Mouse (Mus musculus) activated CD4-positive, CD25-positive, alpha-beta regulatory T cell, adult 4 months (primary cell): ENCODE results near the gene Vmn2r73. TPM values are rescaled to one million over a fixed set of nuclear protein-coding genes. Genes with fewer than 3 reads are reported as not detected.
"Not testable (repeated sequence)": the region's sequence is repeated elsewhere in the genome, so short reads cannot be mapped to it uniquely, and the experiment has no call there.

ENCODE experiments used
- ATAC-seq: one replicate; pipeline ENCODE4 v1.8.0; 2017
- polyA plus RNA-seq, 2 experiments: library from polyadenylated mRNA; unstranded; fragments of 100-300 nt; shearing (Covaris generic); gene quantifications; one replicate each; pipeline ENCODE4 v1.2.1; 2017

The Vmn2r73 gene
- not detected for polyA plus RNA-seq

DNA sequence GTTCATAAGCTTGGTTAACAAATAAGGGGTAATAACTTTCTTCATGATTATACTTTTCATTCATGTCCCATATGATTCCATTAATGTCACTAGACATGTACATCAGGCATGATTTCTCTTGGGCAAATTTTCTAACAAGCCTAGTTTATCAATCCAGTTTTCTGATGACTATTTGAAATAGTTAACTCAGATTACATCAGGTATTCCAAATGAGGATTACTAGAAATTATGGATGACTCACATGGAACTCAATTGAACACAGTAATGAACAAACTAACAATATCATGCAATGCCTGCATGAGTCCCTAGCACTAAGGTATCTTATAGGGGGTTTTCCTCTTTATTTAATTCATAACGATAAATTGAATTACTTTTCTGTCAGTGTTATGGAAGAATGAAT, at the start of gene Vmn2r73:
Gene Vmn2r73, minus strand, starts transcription at position 101 of the 400 bp plus-strand sequence.
- no peak for ATAC-seq

- no peak for ATAC-seq
Measured at GRCm38 (mm10) chr7:85840090-85840948, 35.7 kb downstream of the Vmn2r73 start.

DNA sequence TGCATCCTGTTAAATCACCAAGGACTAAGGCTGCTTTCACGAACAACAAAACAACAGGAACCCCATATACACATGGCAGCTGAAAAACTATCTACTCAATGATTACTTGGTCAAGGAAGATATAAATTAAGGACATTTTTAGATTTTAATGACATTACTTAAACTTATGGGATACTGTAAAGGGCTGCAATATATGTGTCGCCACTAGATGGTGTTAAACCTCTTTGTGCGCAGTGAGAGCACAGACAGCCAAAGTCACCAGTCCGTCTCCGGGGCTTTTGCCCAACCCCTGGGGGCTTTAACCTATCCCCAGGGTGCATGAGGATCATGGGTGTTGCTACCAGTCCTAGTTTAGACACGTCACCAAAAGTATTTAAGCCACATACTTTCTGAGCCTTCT, 58.0 kb downstream of the Vmn2r73 start:
- not testable (repeated sequence) for ATAC-seq

Other genes with a start within 250 kb of the Vmn2r73 start
- not detected for gene Vmn2r72, start 121.2 kb downstream of the Vmn2r73 start, polyA plus RNA-seq
- not detected for gene Vmn2r74, start 85.4 kb upstream of the Vmn2r73 start, polyA plus RNA-seq